Mouse (Mus musculus) intestine, embryonic 16.5 days (tissue): Measurements from ENCODE around the gene Cacna1e. TPM values are rescaled to one million over a fixed set of nuclear protein-coding genes. Genes with fewer than 3 reads are reported as not detected.
A peak's percentile ranks its signal among the peaks of the same experiment; 100 is the strongest.

Experiments used
- ATAC-seq: fragments of 200-750 bp; cut with Nextera tagmentation; 2 replicates; pipeline ENCODE4 v1.8.0; 2017; ENCODE audit warnings: moderate TSS enrichment, moderate library complexity
- H3K27ac ChIP-seq: fragments of 300-500 bp; sonication (generic); 2 replicates; pipeline ENCODE4 v1.5.1; 2014; ENCODE audit warnings: mild to moderate bottlenecking, low read length
- H3K27me3 ChIP-seq: fragments of 300-500 bp; sonication (generic); replicated peaks from 2 replicates; pipeline ENCODE4 v1.6.1; 2014; ENCODE audit warnings: low read length, control low read depth, mixed read lengths; ENCODE audit not compliant: control insufficient read depth, insufficient read depth
- H3K36me3 ChIP-seq: fragments of 300-500 bp; sonication (generic); 2 replicates; pipeline ENCODE4 v1.6.1; 2014; ENCODE audit warnings: low read length, control low read depth; ENCODE audit not compliant: control insufficient read depth, insufficient read depth
- H3K4me1 ChIP-seq: fragments of 300-500 bp; sonication (generic); 2 replicates; pipeline ENCODE4 v1.6.1; 2014; ENCODE audit warnings: low read length, control low read depth, mixed read lengths; ENCODE audit not compliant: control insufficient read depth, insufficient read depth
- H3K4me2 ChIP-seq: fragments of 300-500 bp; sonication (generic); 2 replicates; pipeline ENCODE4 v1.6.1; 2014; ENCODE audit warnings: low read depth, low read length, control low read depth
- H3K4me3 ChIP-seq: fragments of 300-500 bp; sonication (generic); 2 replicates; pipeline ENCODE4 v1.5.1; 2014; ENCODE audit warnings: mild to moderate bottlenecking, low read length
- H3K9ac ChIP-seq: fragments of 300-500 bp; sonication (generic); 2 replicates; pipeline ENCODE4 v1.6.1; 2014; ENCODE audit warnings: low read depth, low read length
- H3K9me3 ChIP-seq: fragments of 300-500 bp; sonication (generic); 2 replicates; pipeline ENCODE4 v1.6.1; 2016; ENCODE audit warnings: low read length, control low read depth; ENCODE audit not compliant: control insufficient read depth
- WGBS: fragments of 180-500 bp; shearing (Covaris S2); extraction: QIAGEN DNeasy Blood & Tissue Kit; methylation state at CpG from one replicate; pipeline ENCODE4 v1.1.7; 2014; 5-methylcytosine and 5-hydroxymethylcytosine counted together
- polyA plus RNA-seq: library from polyadenylated mRNA; unstranded; fragments of >200 nt; fragmentation: Nextera tagmentation; extraction: Ambion mirVana; gene quantifications from 2 replicates; pipeline ENCODE4 v1.2.1, GENCODE M21; 2015

The Cacna1e gene
- polyA plus RNA-seq = 0.70 and 1.3 TPM in 2 replicates

GRCm38 (mm10) chr1:154884275-154885206, at the start of gene Cacna1e:
Gene Cacna1e, minus strand, starts transcription at chr1:154884501.
- ATAC-seq = peak; percentile 62
- WGBS = 9% methylated on average over 31 of the region's 31 CpGs

DNA sequence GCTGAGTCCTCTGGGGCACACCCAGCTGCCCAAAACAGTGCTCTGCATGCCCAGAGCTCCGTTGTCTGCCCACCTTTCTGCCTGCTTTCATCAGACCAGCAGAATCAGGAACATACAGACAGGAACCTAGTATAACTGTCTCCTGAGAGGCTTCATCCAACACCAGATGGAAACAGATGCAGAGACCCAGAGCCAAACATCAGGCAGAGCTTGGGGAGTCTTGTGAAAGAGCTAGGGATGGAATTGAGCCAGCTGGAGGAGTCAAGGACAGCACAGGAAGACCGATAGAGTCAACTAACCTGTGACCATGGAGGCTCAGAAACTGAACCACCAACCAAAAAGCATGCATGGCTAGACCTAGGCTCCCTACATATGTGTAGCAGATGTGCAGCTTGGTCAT, 34.1 kb upstream of the Cacna1e start:
- no peak overlapping the region for H3K9ac ChIP-seq
- ATAC-seq = no peak
- no peak overlapping the region for H3K4me3 ChIP-seq
- H3K4me1 ChIP-seq = no peaks in the 10 kb centered on the region
- H3K4me2 ChIP-seq = no peak overlapping the region
- no peaks in the 10 kb centered on the region for H3K36me3 ChIP-seq
- no peak overlapping the region for H3K27ac ChIP-seq
- no peaks in the 10 kb centered on the region for H3K27me3 ChIP-seq
- no peaks in the 10 kb centered on the region for H3K9me3 ChIP-seq
- 69% methylated on average over 2 of the region's 2 CpGs for WGBS

More at GRCm38 (mm10) chr1:154884275-154885206, at the start of gene Cacna1e:
- Histone ChIP-seq H3K4me2 (peak within 1 kb of the TSS; percentile 82), H3K9me3 (no peaks in the 10 kb centered on the region), H3K27me3 (peaks cover 10% of the 10 kb centered on the region), H3K4me1 (0 out of 2 replicates have a peak, but pooled peaks cover 6% of the 10 kb centered on the region), H3K27ac (no peak within 1 kb of the TSS), H3K9ac (peak within 1 kb of the TSS; percentile 46; the same call in 1 of the 2 replicates), H3K36me3 (no peaks in the 10 kb centered on the region), H3K4me3 (peak within 1 kb of the TSS; percentile 48)

- H3K4me1 ChIP-seq = no peaks in the 10 kb centered on the region
- H3K27me3 ChIP-seq = no peaks in the 10 kb centered on the region
- H3K9me3 ChIP-seq = no peaks in the 10 kb centered on the region
- H3K27ac ChIP-seq = no peak overlapping the region
- 71% methylated on average over 6 of the region's 6 CpGs for WGBS
- no peak for ATAC-seq
- H3K4me2 ChIP-seq = no peak overlapping the region
- H3K4me3 ChIP-seq = no peak overlapping the region
- no peaks in the 10 kb centered on the region for H3K36me3 ChIP-seq
- H3K9ac ChIP-seq = no peak overlapping the region
Measured at GRCm38 (mm10) chr1:154917438-154917837, 33.1 kb upstream of the Cacna1e start.

- Histone ChIP-seq H3K27me3 (no peaks in the 10 kb centered on the region), H3K9me3 (no peaks in the 10 kb centered on the region), H3K27ac (no peak overlapping the region), H3K4me2 (no peak overlapping the region), H3K36me3 (no peaks in the 10 kb centered on the region), H3K4me1 (no peaks in the 10 kb centered on the region), H3K9ac (no peak overlapping the region), H3K4me3 (no peak overlapping the region)
- ATAC-seq = no peak
- 78% methylated on average over 2 of the region's 2 CpGs for WGBS
Measured at GRCm38 (mm10) chr1:154909554-154909953, 25.3 kb upstream of the Cacna1e start.

- H3K4me2 ChIP-seq = no peak overlapping the region
- H3K4me3 ChIP-seq = no peak overlapping the region
- H3K27me3 ChIP-seq = no peaks in the 10 kb centered on the region
- no peaks in the 10 kb centered on the region for H3K9me3 ChIP-seq
- ATAC-seq = no peak
- H3K36me3 ChIP-seq = no peaks in the 10 kb centered on the region
- no peak overlapping the region for H3K27ac ChIP-seq
- WGBS = 72% methylated on average over 2 of the region's 2 CpGs
- H3K9ac ChIP-seq = no peak overlapping the region
- no peaks in the 10 kb centered on the region for H3K4me1 ChIP-seq
Measured at GRCm38 (mm10) chr1:154897390-154897789, 13.1 kb upstream of the Cacna1e start.

- Histone ChIP-seq H3K4me2 (no peak overlapping the region), H3K4me1 (no peaks in the 10 kb centered on the region), H3K27me3 (no peaks in the 10 kb centered on the region), H3K9ac (no peak overlapping the region), H3K36me3 (no peaks in the 10 kb centered on the region), H3K4me3 (no peak overlapping the region), H3K9me3 (no peaks in the 10 kb centered on the region), H3K27ac (no peak overlapping the region)
- no peak for ATAC-seq
- 69% methylated on average over 5 of the region's 5 CpGs for WGBS
Measured at GRCm38 (mm10) chr1:154890244-154890643, 5.9 kb upstream of the Cacna1e start.

DNA sequence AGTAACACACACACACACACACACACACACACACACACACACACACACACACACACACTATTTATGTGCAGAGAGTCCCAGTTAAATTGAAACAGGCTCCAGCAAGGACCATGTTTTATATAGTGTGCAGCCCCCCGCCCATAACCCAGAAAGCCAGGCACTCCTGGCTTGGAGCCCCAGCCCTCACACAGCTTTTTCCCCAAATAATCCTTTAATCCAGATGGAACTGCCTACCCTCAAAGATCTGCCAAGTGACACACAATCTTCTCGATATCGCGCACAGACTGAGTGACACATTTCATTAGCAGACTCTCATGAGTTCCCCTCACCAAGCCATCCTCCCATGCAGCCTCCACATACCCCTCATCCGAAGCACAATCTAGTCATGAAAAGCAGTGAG, 4.2 kb upstream of the Cacna1e start:
- 81% methylated on average over 5 of the region's 5 CpGs for WGBS
- no peak for ATAC-seq
- Histone ChIP-seq H3K4me1 (0 out of 2 replicates have a peak, but pooled peaks cover 5% of the 10 kb centered on the region), H3K27me3 (peaks cover 3% of the 10 kb centered on the region; the same call in 1 of the 2 replicates), H3K36me3 (no peaks in the 10 kb centered on the region), H3K27ac (no peak overlapping the region), H3K4me2 (no peak overlapping the region), H3K9me3 (no peaks in the 10 kb centered on the region), H3K4me3 (no peak overlapping the region), H3K9ac (no peak overlapping the region)

DNA sequence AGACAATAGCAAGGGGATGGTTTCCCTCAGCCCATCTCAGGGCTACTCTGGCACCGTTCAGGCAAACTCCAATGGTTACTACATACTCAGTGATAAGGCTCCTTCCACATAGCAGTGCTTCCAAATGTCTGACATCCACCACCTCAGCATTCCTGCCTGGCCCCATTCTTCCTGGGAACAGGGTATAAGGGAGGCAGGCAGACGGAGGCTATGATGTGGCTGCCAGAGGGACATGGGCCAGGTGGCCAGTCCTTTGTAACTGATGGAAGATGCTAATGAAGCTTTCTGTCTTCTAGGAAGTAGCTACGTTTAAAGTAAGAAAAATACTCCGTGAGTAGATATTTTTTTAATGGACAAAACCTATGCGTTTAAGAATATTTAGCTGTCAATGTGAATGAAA, 3.7 kb upstream of the Cacna1e start:
- ATAC-seq = no peak
- H3K36me3 ChIP-seq = no peaks in the 10 kb centered on the region
- 0 out of 2 replicates have a peak, but pooled peaks cover 6% of the 10 kb centered on the region for H3K4me1 ChIP-seq
- no peak overlapping the region for H3K27ac ChIP-seq
- WGBS = 76% methylated on average over 5 of the region's 5 CpGs
- H3K27me3 ChIP-seq = peaks cover 8% of the 10 kb centered on the region
- H3K9me3 ChIP-seq = no peaks in the 10 kb centered on the region
- no peak overlapping the region for H3K4me2 ChIP-seq
- H3K9ac ChIP-seq = no peak overlapping the region
- H3K4me3 ChIP-seq = no peak overlapping the region

DNA sequence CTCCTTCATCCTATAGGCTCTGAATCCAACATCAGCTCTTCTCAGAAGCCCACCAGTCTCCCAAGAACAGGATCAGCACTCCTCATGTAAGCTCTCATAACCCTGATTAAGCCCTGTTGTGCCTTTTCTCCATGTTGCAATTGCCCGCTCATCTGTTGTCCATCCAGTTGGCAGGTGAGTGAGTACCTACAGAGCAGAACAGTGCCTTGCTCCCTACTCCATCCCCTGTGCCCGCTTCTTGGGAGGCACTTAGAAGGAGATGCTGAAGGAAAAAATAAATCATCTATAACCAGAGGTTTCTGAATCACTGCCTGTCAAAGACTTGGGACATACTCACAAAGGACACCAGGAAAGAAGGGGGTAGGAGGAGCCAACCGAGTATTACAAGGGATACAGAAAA, 3.2 kb upstream of the Cacna1e start:
- 88% methylated on average over 3 of the region's 3 CpGs for WGBS
- no peak for ATAC-seq

More for the DNA sequence above, 3.2 kb upstream of the Cacna1e start:
- H3K36me3 ChIP-seq = no peaks in the 10 kb centered on the region
- 0 out of 2 replicates have a peak, but pooled peaks cover 6% of the 10 kb centered on the region for H3K4me1 ChIP-seq
- H3K27ac ChIP-seq = no peak overlapping the region
- H3K9ac ChIP-seq = no peak overlapping the region
- no peak overlapping the region for H3K4me3 ChIP-seq
- H3K27me3 ChIP-seq = peaks cover 10% of the 10 kb centered on the region
- H3K4me2 ChIP-seq = no peak overlapping the region
- H3K9me3 ChIP-seq = no peaks in the 10 kb centered on the region
